Mouse (Mus musculus) thymus, postnatal 36 days (tissue): ENCODE data around the gene Lpin3.

Experiments used
- DNase-seq, 2 experiments: peaks; one replicate each; pipeline ENCODE4 v3.0.0; 2022; ENCODE audit warnings: mixed read lengths in 2 of 2

Gene Lpin3

DNA sequence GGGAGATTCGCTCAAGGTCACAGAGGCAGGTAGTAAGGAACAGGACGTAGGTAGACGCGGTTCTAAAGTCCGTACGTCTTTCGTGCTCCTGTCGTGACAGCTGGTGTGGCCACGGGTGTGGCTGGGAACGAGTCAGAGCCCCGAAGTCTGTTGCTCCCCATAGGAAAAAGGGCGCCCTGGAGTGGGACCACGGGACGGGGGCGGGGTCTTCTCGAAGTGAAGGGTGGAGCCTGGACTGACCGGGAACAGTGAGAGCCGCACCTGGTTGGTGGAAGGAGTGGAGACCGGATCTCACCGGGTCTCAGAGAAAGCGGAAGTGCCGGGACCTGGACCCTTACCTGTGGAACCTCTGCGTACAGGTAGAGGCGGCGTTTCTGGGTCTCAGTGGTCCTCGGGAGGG is 7.4 kb downstream of the Lpin3 start:
- DNase-seq, result peak; percentile 23 to 39

DNA sequence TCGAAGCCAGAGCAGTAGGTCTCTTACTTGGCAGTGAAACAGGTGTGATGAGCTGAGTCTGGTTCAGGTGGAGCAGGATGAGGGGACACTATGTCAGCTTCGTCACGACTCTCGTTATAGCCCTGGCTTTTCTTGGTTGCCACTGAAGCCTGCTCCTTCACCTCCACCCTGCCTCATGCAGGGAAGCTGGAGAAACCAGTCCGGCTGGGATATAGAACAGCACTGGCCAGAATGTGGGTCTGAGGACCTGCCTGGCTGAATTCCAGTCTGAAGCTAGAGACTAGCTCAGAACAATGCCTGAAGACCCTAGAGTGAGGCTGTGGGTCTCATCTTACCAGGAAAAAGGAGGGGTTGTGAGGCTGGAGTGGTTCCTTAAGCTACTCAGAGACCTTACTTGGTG is 10.6 kb downstream of the Lpin3 start:
- DNase-seq, result no peak

DNA sequence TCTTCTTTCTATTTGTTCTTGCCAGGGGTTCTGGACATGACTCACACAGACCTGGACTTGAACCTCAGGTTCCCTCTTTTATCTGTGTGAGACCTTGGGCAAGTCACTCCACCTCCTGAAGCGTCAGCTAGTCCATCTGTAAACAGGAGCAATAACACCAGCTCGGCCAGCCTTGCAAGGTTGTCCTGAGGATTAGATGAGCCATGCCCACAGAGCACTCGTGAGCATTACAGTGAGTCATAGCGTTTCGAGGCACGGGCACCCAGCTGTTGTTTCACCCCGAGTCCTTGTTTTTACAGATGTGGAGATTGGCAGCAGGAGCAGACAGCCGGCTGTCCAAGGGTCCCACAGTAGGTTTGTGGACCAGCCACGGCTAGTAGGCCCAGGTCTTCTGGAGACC is 11.2 kb downstream of the Lpin3 start:
- no peak for DNase-seq

DNA sequence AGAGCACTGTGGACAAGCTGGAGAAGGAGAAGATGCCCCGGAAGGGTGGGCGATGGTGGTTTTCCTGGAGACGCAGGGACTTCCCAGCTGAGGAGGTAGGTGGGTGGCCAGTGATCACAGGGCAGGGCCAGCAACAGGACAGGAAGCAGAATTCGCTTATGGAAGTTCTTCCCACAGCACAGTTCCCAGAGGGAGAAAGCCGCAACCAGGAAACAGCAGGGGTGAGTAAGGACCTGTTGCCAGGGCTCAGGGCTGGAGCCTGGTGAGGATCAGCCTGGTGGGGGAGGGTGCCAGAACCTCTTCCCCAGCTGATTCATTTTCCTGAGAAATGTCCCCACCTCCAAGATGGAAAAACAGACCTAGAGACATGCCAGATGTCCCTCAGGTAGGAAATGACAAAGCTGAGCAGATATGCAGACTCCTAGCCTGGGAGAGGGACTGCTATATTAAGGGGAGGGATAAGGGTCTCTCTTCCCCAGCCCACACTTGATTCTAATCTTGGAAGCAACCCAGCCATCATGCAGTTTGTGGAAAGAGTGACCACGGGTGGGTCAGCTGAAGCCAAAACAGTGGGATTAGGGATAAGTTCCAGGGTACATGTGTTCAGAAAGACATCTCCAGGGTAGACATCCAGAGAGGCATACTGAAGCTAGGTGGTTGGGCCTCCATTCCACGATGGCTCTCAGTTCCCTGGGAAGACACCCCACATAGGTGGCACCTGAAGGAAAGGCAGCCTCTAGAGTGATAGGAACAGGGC is 21.4 kb downstream of the Lpin3 start:
- no peak for DNase-seq

DNA sequence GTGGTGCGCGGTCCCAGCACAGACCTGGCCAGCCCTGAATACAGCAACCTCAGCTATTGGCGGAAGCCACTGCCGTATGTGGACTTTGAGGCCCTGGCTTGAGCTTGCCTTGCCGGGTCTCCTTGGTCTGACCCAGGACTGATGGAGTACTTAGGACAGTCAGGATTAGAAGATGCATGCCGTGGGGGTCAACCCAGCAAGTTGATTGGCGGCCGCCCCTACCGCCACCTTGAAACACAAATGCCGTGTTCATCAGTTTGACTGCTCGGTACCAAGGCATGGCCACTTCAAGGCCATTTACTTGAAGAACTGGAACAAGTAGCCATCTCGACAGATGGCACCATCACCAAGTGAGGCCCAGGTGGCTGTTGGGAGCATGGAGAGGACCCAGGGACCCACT is 24.8 kb downstream of the Lpin3 start:
- DNase-seq, result no peak

DNA sequence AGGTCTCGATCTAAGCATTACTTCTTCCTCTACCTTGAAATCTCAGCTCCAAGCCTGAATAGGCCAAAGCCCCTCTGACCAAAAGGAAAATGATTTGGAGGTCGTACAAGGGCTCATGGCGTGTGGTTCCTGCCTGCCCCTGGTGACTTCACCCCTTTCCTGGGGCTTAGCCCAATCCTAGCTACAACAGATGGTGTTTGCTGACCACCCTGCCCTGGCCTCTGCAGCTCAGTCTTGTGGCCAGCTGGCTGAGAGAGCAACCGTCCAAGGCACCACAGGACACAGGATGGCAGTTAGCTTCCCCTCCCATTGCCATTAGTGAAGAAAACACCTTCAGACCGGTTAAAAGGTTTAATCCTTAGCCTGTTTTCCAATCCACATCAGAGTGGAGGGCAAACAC is 25.6 kb downstream of the Lpin3 start:
- DNase-seq, result no peak

DNA sequence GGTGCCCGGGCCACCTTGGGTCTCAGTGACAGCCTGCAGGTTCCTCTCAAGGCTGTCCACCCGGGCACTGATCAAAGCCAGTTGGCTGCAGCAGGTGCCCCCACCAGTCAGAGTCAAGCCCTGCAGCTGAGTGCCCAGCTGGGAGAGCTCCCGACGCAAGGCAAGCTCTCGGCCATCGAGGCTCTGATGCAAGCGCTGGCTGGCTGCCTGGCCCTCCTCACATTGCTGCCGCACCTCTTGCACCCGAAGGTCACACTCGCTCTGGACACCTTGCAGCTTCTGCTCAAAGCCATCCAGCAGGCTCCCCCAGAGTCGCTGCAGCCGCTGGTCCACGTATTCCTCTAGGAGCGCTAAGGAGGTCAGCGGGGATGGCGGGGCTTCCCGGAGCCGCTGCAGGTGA is 28.1 kb downstream of the Lpin3 start:
- no peak for DNase-seq

DNA sequence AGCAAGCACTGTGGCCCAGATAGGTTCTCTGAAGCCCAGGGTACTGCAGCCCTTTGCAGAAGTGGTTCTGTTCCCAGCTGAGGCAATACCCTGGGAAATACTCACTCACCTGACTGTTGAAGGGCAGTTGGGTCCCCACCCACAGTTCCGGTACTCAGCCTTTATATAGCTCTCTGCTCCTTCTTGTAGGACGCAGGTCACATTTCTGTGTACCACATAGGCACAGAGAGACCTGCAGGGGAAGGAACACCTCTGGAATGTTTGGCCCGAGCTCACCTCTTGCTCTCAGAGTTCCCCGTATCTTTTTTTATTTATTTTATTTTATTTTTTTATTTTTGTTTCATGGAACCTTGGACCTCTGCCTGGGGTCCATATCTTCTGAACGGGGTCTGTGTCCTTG is 30.2 kb downstream of the Lpin3 start:
- no peak for DNase-seq

DNA sequence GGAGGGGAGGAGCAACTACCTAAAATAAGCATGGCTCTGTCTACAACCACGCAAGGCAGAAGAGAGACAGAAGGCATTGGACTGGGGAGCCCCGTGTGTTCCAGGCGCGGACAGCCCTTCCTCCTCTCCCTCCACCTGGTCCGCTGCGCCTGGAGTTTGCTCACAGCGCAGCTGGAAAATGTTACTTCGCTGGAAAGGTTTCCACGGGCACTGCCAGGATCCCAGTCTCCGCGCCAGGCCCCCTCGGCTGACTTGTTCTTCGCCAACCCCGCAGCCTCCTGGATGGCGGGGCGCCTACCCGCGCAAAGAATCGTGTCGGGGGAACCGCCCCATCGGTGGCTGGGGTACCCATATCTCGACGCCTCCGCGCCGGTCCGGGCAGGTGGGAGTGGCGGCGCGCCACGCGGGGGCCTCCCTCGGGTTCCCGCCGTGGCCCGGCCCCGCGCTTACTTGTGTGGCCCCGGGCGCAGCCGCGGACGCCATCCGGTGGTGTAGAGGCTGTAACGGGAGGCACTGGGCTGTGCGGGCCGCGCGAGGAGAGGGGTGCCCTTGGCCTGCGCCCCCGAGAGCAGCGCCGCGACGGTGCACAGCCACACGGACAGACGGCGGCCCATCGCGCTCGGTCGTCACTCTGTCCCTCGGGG is 31.2 kb downstream of the Lpin3 start:
- DNase-seq, result no peak

DNA sequence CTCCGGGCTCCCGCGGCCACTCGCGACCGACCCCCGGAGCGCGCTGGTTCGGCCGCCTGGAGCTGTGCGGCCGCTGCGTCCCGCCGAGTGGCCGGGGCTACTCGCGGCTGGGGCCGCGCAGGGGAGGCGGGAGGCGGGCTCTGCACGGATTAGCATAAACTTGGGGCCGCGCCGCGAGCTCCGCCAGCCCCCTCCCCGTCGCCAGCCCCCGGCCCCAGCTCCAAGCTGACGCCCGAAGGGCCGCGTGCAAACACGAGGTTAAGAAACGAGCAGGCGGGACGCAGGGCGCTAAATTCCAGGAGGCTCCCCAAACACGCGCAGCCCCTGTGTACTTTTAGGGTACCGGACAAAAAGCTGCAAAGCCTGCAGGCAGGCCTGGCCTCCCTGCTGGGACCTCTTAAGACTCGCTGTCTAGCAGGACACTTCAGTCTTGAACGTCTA is 31.8 kb downstream of the Lpin3 start, which contains the start of gene Emilin3:
Gene Emilin3 (minus strand): TSS at position 98 of the 441 bp plus-strand sequence.
- DNase-seq, result no peak

DNA sequence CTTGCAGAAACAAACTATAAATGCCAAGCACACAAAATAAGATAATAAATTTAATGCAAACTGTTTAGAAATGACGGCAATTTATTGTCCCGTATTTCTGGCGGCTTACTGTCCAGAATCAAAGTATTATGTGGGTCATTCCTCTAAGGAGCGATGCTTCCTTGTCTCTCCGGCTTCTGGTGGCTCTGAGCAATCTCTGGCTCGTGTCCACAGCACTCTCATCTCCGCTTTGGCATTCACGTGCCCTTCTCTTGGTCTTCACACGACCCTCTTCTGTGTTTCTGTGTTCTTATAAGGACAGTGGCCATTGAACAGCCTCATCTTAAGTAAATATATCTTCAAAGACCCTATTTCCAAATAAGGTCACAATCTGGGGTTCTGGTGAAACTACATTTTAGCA is 34.2 kb downstream of the Lpin3 start:
- no peak for DNase-seq

DNA sequence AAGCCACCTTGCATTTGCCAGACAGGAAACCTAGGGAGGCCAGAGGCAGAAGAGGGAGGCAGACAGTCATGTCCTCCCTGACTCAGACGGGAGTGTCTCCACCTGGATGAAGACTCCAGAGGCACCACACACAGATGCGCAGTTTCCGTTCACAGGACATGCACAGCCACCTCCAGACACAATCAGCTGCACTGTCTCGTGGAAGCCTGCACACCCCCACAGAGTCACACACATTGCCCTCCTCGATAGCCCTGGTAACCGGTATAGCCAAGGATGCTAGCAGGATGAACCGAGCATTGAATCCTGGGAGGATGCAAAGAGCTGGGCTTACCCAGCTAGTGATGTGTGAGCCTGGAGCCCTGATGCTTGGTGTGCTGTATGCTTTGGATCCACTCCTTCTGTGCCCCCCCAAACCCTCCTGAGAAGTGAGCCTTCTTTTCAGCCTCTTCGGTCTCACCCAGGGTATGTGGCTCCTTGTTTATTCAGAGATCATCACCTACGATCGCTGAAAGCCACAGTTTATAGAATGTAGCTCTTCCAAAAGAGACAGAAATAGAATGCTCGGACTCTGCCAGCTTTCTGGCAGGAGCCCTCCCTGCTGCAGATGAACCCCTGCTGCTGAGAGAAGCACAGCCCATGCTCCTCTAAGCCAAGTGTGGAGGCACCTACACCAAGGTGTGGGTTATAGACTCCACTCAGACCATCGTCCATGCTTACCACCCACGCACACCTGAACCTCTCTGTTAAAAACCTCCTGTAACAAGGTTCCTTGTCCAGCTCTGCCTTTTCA is 35.5 kb downstream of the Lpin3 start:
- DNase-seq, result no peak

DNA sequence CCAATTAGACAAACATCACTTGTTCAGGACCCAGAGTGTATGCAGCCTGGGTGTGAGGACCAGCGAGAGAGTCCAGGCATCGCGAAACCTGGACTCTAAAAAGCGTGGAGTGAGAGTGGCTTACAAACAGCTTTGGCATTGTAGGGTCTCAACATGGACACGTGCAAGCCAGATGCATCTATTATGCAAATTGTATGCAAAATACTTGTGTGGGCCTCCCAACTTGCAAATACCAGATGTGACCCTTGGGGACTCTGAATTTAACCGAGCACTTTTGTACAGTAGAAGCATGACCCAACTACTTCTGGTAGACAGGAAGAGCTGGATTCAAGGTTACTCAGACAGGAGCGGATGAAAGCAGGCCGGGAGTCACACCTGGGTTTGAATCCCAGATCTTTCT is 36.2 kb downstream of the Lpin3 start:
- no peak for DNase-seq

DNA sequence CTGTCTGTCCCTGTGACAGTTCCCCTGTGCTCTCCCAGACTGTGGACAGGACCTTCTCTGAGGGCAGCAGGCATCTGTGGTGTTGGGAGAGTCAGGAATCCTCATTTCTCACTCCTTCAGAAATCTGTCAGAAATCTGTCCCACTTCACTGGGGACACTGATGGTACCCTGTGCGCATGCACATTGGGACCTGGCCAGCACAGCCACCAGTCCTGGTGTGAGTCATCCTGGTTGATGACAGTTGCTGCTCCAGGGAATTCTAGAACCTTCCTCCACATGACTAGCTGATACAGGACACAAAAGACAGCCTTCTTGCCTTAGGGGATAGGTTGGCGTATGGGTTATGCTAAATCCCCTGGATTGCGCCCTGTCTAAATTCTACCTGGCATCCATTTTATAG is 36.8 kb downstream of the Lpin3 start:
- DNase-seq, result no peak

DNA sequence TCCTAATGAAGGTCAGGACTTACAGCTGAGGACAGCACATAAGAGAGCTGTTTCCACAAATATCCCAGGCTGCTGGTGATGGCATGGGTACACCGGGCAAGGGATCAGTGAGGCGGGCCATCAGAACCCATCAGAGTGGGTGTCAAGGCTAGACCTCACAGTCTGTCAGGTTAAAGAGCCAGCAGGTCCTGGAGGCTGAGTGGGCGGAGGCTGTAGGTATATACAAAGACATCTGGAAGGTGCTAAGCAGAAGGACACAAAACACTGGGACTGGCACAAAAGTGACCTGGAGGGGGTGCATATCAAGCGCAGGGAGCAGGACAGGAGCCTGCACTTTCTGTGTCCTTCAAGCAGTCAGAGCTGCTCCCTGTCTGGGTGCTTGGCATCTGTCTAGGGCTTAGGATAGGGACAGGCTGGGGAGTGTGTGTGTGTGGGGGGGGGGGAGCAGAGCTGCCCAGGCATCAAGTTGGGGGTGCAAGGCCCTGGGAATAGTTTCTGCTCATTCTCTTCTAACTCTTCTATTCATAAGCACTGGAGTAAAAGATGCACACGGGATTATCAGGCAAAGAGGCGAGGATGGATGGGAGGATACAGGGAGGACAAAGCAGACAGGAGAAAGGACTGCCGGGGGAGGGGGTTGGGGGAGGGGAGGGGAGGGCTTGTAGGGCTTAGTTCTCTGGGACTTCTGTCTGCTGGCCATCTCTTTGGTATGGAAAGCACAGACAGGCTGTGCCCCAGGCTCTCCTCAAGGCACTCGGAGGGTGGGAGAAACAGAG is 37.9 kb downstream of the Lpin3 start:
- DNase-seq, result no peak

DNA sequence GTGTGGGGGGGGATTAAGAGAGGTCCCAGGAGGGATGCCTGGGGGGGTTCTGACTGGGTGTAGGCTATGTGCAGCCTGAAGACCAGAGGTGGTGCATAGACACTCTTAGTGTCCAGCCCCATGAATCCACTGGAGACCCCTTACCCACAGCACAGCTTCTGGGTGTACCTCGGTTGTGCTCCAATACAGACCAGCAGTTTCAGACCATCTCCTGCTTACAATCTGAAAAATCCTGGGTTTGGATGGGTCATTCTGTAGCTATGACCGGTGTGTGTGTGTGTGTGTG is 38.4 kb downstream of the Lpin3 start:
- no peak for DNase-seq

DNA sequence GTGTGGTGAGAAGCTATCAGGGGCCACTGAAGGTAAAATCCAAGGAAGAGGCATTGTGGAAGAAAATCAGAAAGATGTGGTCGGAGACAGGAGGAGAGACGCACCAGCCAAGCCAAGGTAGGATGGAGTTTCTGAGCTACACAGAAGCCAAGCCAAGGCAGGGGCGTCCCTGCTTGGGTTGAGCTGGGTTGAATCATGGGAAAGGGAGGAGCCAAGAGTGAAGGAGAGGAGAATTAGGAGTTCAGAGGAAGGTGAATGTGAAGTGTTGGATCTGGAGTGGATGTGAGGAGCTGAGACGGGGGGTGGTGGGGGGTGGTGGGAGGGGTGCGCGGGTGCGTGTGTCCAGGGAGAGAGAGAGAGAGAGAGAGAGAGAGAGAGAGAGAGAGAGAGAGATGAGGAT is 40.8 kb downstream of the Lpin3 start:
- DNase-seq, result no peak

DNA sequence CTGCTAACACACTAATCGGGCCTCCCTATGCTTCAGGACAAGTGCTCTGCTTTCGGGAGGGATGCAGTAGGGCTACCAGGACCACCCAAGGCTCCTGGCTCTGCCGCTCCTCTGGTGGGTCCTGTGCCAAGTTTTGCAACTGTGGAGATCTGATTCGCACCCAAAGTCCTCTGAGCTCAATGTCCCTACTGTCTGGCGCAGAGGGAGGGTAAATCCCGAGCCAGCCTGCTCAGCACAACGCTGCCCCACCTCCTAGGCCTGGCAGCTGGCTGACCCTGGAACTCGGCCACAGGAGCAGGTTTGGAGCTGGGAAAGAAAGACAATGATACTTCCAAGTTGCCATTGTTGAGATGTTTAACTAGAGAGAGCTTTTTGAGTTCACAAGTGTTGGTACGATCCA is 44.7 kb downstream of the Lpin3 start:
- no peak for DNase-seq

DNA sequence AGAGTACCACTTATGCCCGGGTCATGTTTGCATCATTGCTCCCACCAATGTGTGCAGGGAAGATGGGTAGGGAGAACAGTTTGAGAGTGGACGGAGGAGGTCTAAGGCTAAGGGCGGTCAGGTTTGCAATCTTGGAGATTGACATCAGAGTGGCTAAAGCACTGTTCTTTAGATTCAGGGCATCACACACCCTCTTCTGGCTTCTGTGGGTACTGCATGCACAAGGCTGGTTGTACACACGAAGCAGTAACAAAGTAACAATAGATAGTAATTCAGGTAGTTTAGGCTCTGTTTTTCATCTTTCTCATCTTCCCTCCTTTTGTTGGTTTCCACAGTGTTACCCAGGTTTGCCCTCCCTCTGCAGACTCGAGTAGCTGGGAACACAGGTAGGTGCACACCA is 50.9 kb downstream of the Lpin3 start:
- no peak for DNase-seq

DNA sequence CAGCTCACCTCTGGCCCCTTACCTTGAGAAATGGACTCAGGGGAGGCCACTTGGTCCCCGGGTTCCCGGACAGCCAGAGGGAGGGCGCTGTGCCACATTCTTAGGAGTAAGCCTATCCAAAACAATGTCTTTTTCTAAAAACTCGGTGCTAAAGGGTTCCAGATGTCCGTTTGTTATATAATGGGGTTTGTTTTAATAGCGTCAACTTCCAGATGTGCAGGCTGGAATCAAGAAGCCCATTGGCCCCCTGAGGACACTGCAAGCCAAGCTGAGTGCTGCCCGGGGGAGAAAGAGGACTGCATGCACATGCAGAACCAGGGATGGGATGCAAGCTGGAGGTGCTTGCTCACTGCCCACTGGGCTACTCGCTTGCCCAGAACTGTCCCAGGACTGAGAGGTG is 51.9 kb downstream of the Lpin3 start:
- no peak for DNase-seq

DNA sequence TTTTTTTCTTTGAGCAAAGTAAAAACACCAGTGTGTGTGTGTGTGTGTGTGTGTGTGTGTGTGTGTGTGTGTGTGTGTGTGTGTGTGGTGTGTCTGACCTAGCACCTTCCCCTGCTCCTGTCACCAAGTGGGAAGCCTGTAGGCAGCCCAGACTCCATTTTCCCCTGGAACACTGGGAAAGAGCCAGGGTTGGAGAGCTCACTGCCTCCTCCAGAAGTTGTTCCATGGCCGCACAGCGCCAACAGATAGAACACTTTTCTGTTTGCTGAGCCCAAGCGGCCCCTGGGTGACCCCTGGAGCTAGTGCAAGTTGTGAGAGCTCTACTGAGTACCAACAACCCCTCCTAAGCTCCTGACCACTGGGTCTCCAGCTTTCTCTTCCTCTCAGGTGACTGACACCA is 52.5 kb downstream of the Lpin3 start:
- DNase-seq, result no peak

DNA sequence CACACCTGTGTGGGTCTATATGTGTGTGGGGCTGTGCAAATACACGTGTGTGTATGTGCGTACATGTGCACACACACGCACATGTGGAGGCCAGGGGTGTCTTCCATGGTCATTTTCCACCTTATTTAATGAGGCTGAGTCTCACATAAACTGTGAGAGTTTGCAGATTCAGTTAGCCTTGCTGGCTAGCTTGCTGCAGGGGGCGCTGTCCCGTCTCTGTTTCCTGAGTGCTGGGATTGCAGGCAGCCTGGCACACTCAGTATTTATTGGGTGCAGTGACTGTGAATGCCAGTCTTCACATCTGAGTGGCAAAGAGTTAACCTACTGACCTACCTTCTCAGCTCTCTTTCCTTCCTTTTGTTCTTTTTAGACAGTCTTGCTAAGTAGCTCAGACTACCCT is 53.4 kb downstream of the Lpin3 start:
- DNase-seq, result no peak

DNA sequence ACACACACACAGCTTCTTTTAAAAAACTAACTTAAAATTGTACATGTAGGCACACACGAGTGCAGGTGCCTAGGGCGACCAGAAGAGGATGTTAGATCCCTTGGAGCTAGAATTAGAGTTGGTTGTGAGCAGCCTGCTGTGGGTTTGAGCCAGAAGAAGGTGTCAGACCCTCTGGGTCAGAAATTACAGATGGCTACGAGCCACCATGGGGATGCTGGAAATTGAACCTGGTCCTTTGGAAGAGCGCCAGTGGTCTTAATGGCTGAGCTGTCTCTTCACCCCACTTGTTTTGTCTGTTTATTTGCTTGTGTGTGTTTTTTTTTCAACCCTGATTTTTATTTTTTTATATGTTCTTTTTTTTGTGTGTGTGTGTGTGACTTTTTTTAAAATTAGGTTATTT is 54.0 kb downstream of the Lpin3 start:
- DNase-seq, result no peak
